Mouse (Mus musculus) left cerebral cortex, adult 11 months (tissue): Measurements from ENCODE around the gene Wwc1.

Experiments
- DNase-seq: peaks from one replicate; pipeline ENCODE4 v3.0.0; 2022; ENCODE audit warnings: low spot score

Gene Wwc1

DNA sequence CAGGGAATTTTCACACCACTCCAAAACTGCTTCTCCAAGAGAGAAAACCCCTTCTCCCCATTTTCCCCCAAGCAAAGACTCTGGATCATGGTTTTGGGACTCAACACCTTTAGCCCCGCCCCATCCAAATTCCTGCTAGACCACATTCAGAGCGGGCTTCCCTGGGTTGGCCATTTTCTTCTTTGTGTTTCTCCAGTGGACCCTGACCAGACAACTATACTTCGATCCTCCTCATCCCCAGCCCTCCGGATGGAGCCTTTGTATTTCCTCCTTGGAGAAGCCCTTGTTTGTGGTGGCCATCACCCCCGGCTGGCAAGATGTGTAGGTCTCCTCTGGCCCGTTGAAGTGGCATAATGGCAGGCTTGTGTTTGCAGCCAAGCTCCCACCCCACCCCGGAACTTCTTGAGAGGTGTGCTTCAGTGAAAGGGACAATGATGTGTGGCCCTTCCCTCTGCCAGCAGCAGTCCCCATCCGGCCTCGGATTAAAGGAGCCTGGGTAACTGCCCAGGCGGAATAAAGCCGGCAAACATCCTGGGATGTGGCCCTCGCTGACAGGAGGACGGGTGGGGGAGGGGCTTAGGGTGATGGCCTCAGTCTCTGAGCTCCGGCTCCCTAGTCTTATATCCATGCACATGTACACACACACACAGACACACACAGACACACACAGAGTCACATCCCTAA, 46.8 kb downstream of the Wwc1 start:
- no peak for DNase-seq

GRCm38 (mm10) chr11:35932121-35932885, 48.0 kb downstream of the Wwc1 start:
- no peak for DNase-seq

- DNase-seq = no peak
These were observed 49.7 kb downstream of the Wwc1 start for GRCm38 (mm10) chr11:35930511-35931060.

- no peak for DNase-seq
These were observed 51.9 kb downstream of the Wwc1 start for GRCm38 (mm10) chr11:35928453-35928852.

DNA sequence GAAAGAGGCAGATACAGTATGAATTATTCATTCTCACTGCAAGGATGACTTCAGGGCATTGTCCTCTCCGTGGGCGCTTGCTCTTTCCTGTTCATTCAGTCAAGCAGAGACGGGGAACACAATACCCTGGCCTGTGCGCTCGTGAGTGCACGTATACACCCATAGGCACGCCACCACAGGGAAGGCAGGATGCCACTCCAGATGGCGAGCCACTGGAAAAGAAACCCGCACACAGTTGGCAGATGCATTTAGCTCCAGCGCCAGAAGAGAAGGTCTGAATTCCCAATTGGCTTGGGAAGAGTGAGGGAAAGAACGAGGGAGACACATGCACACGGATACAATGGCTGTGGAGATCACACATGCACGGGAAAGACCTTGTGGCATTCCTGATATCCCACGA, 53.0 kb downstream of the Wwc1 start:
- peak; percentile 32 for DNase-seq

GRCm38 (mm10) chr11:35925592-35925991, 54.7 kb downstream of the Wwc1 start:
- DNase-seq = no peak

DNA sequence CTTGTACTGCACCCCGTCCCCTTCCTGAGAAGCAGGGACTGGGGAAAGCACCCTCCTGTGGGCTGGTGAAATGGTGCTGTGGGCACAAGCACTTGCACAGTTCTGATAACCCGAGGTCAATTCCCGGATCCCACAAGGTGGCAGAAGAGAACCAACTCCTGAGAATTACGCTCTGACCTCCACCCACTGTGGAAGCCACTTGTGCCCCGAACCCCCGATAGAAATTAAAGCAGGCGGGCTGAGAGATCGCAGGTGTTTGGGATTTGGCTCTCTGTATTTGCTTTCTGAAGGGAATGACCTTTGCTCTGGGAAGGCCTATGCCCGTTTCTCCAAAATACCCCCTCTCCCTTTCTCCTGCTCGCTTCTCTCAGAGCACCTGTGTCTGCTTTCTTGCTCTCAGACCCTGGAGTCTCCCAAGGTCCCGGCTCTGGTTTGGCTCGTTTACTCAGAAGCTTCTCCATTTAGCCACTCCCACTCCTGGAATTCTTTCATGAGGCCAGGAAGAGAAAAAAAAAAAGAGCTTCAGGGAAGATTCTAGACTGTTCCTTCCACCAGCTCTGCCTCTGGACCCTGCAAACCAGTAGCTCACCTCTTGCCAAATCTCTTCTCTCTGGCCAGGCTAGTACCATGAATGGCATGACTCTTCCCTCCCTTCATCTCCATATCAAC, 58.0 kb downstream of the Wwc1 start:
- no peak for DNase-seq

DNA sequence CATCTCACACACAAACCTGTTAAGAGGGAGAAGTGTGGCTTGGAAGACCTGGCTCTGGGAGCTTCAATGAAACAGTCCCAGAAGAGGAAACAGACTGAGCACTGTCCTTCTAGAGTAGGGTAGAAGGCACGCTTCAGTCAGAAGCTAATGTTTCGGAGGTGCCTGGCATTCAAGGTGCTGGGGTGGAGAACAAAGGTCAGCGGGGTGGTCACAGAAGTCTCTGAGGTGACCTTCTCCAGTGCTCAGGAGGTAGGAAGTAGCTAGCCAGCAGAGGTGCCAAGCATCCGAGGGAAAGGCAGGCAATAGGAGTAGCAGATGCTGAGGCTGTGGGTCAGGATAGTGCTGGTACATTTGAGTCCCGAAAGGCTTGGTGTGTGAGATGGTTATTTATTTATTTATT, 59.6 kb downstream of the Wwc1 start:
- DNase-seq = no peak

DNA sequence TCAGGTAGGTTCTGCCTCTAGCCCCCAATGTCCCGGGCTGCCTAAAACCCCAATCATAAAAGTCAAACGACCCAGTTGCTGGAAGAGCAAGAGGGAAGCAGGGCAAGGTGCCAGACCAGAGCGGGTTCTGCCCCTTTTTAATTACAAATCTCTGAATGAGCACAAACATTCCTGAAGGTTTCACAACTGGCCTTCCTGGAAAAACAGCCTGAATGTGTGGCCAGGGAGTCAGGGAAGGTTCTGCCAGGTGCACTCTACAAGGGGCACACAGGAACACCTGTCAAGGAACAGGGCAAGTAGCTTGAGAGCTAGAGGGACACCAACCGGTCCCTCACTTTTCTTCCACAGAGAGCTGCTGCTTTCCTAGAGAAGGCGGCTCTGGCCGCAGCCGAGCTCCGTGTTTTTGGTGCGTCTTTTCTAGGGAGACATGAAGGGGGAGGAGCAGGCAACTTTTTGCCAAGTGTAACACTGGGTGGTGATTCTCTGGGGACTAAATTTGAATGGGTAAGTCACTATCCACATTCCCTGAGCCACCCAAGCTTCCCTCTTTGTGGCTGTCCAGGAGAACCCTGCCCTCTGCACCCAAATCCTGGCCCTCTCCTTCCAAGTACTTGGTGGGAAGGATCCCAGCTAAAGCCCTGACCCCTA, 60.3 kb downstream of the Wwc1 start:
- no peak for DNase-seq

GRCm38 (mm10) chr11:35919383-35919782, 60.9 kb downstream of the Wwc1 start:
- DNase-seq = no peak

- DNase-seq = no peak
These were observed 63.7 kb downstream of the Wwc1 start for GRCm38 (mm10) chr11:35916466-35917185.

- DNase-seq = no peak
These were observed 64.8 kb downstream of the Wwc1 start for GRCm38 (mm10) chr11:35915546-35915945.

DNA sequence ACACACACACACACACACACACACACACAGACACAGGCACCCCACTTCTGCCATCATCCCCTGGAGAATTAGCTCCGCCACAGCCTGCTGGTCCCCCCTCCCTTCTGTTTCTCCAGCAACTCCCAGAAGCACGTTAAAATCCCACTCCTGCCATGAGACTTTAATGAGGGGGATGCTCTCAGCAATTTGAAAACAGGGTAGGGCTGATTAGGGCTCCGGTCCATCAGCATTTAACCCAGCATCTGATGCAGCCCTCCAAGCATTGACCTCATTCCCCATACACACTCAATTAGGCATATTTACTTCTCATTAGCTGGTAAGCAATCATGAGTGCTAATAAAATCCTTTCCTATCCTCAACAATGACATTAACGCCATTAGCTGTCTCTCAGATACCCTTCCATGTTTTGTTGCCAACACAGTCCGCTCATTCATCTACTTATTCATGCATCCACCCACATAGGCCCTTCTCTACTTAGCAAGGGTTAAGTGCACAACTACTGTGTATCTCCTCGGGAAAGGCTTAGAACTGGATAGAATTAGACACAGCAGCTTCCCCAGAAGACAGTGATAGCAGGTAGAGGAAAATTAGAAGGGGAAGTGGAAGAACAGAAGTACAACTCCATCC, 66.8 kb downstream of the Wwc1 start:
- DNase-seq = no peak

DNA sequence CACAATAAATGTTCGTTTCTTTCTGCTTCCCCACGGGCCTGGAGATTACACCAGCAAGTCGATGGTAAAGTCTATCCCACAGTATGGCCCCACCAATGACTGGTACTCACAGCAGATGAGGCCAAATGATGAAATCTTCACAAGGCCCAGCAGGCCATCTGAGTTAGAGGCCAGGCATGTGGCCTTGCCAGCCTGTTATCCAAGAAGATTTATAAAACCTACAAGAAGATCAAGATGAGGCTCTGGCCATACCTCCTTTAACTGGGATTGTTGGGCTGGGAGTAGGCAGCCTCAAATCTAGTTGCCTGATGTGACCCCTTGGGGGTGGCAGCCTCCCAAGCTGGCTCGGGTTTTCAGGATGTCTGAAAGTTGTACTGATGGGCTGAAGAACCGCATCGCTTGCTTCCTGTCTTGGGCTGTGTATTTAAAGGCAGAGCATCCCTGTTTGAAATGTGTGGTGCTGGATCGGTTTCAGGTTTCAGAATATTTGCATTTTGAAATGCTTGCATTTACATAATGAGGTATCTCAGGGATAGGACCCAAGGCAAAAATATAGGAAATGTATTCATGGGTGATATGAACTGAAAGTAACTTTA, 75.3 kb downstream of the Wwc1 start:
- no peak for DNase-seq

- no peak for DNase-seq
These were observed 77.2 kb downstream of the Wwc1 start for GRCm38 (mm10) chr11:35903079-35903478.

DNA sequence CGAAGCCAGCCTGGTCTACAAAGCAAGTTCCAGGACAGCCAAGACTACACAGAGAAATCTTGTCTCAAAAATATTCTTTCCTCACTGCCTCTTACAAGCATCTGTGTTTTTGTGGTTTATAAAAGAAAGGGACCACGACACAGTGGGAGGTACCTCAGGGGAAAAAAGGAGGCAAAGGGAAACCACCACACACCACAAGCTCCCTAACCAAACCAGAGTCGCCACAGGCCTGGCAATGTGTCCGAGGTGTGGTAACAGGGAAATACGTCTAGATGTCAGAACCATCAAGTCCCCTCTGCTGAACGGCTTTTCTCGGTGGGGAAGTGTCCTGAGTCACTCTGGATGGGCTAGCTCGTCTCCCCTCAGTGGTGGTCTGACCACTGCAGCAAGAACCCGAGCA, 80.4 kb downstream of the Wwc1 start:
- no peak for DNase-seq

DNA sequence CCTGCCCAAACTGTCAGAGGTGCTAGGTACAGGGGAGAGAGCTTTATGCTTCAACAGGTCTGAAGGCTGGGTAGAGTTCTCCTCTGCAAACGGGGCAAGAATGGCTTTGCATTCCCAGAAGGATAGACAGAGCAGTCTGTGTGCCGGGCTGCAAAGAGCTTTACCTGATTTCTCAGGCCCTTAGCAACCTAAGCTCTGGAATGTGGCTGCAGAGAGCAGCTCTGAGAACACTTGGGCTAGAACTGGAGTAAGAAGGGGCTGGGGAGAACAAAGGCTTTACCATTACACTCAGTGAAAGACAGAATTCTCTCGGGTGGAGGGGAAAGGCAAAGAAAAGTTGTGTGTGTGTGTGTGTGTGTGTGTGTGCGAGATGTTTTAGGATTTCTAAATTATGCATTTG, 86.9 kb downstream of the Wwc1 start:
- no peak for DNase-seq

DNA sequence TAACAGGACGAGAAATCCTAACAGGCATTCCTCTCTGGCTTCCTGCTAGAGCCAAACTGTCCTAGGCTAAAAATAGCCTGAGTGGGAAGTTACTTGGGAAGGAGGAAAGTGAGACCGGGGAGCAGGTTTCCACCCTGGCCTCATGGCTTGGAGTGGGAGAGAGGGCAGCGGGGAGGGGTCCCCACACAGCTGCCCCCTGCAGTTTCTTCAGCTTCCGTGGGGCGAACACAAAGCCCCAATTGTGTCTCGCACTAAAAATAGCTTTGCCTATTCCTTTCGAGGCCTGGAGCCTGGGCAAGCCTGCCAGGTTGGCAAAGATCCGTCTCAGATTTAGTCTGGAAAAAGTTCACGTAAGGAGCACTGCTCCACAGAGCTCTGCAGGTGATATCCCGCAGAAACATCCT, 87.3 kb downstream of the Wwc1 start:
- DNase-seq = no peak

DNA sequence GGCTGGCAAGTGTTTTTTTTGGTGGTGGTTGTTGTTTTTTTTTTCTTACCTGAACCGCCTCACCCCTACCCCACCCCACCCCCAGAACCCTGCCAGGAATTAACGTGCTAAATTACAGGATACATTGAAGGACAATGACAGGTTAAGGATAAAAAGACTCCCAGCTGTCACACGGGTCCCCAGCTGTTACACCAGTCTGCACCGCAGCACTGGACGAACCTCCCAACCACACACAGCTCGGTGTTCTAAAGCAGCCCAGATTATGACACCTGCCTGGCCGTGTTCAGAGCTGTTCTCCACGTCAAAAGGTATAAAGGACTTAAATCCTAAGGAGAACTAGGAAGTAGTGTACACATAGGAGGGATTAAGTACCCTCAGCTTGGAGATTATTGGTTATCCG, 88.0 kb downstream of the Wwc1 start:
- no peak for DNase-seq

DNA sequence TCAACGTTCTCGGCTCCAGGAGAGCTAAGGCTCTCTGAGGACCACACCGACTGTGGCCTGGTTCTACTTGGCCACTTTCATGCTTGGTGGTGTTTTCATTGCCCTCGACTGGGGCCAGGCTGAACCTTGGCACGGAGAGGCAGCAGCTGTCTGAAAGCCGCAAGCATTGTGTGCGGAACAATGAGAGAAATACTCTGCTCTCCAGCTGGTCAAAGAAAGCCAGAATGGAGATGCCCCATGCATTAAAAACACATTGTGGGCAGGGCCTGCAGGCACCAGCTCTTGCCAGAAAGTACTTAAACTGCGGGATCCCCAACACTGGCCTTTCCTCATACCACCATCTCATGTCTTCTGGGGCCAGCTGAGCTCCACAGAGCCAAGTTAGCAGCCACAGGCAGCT, 91.5 kb downstream of the Wwc1 start:
- no peak for DNase-seq

DNA sequence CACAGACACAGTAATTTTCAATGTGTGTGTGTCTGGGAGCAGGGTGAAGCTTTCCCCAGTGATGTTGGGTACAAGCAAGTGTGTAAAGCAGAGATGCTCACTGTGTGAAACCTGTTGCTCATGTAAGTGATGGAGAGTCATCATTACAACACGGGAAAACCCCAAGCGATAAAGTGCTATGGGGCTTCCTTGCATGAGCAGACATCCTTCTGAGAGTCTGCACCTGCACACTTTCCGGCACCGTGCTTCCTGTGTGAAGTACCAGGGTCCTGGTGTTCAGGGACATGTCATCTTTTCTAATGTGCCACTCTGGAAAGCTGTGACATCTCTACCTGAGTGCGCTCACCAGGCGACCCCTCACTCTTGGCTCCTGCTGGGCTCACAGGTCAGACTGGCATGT, 97.5 kb downstream of the Wwc1 start:
- no peak for DNase-seq
